Mouse (Mus musculus) neural tube, embryonic 11.5 days (tissue): Measurements from ENCODE around the gene Boll. TPM values are rescaled to one million over a fixed set of nuclear protein-coding genes. Genes with fewer than 3 reads are reported as not detected.

Source experiments
- ATAC-seq: fragments of 200-750 bp; cut with Nextera tagmentation; 2 replicates; pipeline ENCODE4 v1.8.0; 2017; ENCODE audit warnings: moderate number of reproducible peaks, mild to moderate bottlenecking, moderate TSS enrichment, moderate library complexity; ENCODE audit not compliant: insufficient read depth, low FRiP score, low TSS enrichment
- DNase-seq: peaks from one replicate; pipeline ENCODE4 v3.0.0-alpha.2; 2015; ENCODE audit warnings: low spot score
- H3K27ac ChIP-seq: fragments of 300-500 bp; sonication (generic); 2 replicates; pipeline ENCODE4 v1.5.1; 2014; ENCODE audit warnings: low read depth, mild to moderate bottlenecking, low read length
- H3K27me3 ChIP-seq: fragments of 300-500 bp; sonication (generic); 2 replicates; pipeline ENCODE4 v1.6.1; 2014; ENCODE audit warnings: mild to moderate bottlenecking, low read length, mixed read lengths; ENCODE audit not compliant: control insufficient read depth, insufficient read depth
- H3K36me3 ChIP-seq: fragments of 300-500 bp; sonication (generic); 2 replicates; pipeline ENCODE4 v1.6.1; 2014; ENCODE audit warnings: mild to moderate bottlenecking, low read length, moderate library complexity, mixed read lengths; ENCODE audit not compliant: control insufficient read depth, insufficient read depth
- H3K4me1 ChIP-seq: fragments of 300-500 bp; sonication (generic); 2 replicates; pipeline ENCODE4 v1.6.1; 2014; ENCODE audit warnings: low read length, mixed read lengths; ENCODE audit not compliant: control insufficient read depth, insufficient read depth
- H3K4me2 ChIP-seq: fragments of 300-500 bp; sonication (generic); 2 replicates; pipeline ENCODE4 v1.6.1; 2014; ENCODE audit warnings: low read depth, mild to moderate bottlenecking, moderate library complexity
- H3K4me3 ChIP-seq: fragments of 300-500 bp; sonication (generic); 2 replicates; pipeline ENCODE4 v1.5.1; 2014; ENCODE audit warnings: low read depth, low read length
- H3K9ac ChIP-seq: fragments of 300-500 bp; sonication (generic); 2 replicates; pipeline ENCODE4 v1.6.1; 2014; ENCODE audit warnings: mild to moderate bottlenecking, low read length
- H3K9me3 ChIP-seq: fragments of 300-500 bp; sonication (generic); 2 replicates; pipeline ENCODE4 v1.6.1; 2016; ENCODE audit warnings: low read length; ENCODE audit not compliant: control insufficient read depth
- WGBS: fragments of 180-500 bp; shearing (Covaris S2); extraction: QIAGEN DNeasy Blood & Tissue Kit; methylation state at CpG from one replicate; pipeline ENCODE4 v1.1.7; 2014; 5-methylcytosine and 5-hydroxymethylcytosine counted together
- polyA plus RNA-seq: library from polyadenylated mRNA; unstranded; fragments of >200 nt; fragmentation: Nextera tagmentation; extraction: Ambion mirVana; gene quantifications from 2 replicates; pipeline ENCODE4 v1.2.1, GENCODE M21; 2014

The Boll gene
- polyA plus RNA-seq, 1 experiment from 2014 or later = 0.49 TPM

GRCm38 (mm10) chr1:55221352-55221751 lies 141.9 kb downstream of the Boll start:
- Histone ChIP-seq H3K9me3 (no peaks in the 10 kb centered on the region), H3K36me3 (no peaks in the 10 kb centered on the region), H3K27ac (no peak overlapping the region), H3K27me3 (no peaks in the 10 kb centered on the region), H3K9ac (no peak overlapping the region), H3K4me3 (no peak overlapping the region), H3K4me1 (peaks cover 7% of the 10 kb centered on the region; the same call in 1 of the 2 replicates), H3K4me2 (no peak overlapping the region)
- ATAC-seq (no peak), DNase-seq (no peak)
- WGBS = 83% methylated on average over 4 of the region's 4 CpGs

GRCm38 (mm10) chr1:55217191-55217590 lies 146.1 kb downstream of the Boll start:
- no peaks in the 10 kb centered on the region for H3K36me3 ChIP-seq
- no peak overlapping the region for H3K27ac ChIP-seq
- H3K4me2 ChIP-seq = no peak overlapping the region
- no peaks in the 10 kb centered on the region for H3K27me3 ChIP-seq
- no peak overlapping the region for H3K4me3 ChIP-seq
- DNase-seq = no peak
- H3K9me3 ChIP-seq = no peaks in the 10 kb centered on the region
- ATAC-seq = no peak
- H3K9ac ChIP-seq = no peak overlapping the region
- no peaks in the 10 kb centered on the region for H3K4me1 ChIP-seq
- 43% methylated on average over 2 of the region's 2 CpGs for WGBS

- no peaks in the 10 kb centered on the region for H3K36me3 ChIP-seq
- H3K4me3 ChIP-seq = no peak overlapping the region
- H3K9me3 ChIP-seq = no peaks in the 10 kb centered on the region
- H3K27me3 ChIP-seq = no peaks in the 10 kb centered on the region
- 78% methylated on average over 11 of the region's 11 CpGs for WGBS
- no peak for ATAC-seq
- no peak overlapping the region for H3K27ac ChIP-seq
- no peak for DNase-seq
- H3K4me1 ChIP-seq = no peaks in the 10 kb centered on the region
- H3K9ac ChIP-seq = no peak overlapping the region
- H3K4me2 ChIP-seq = no peak overlapping the region
These were observed 148.0 kb downstream of the Boll start for GRCm38 (mm10) chr1:55215185-55215813.

- WGBS = 84% methylated on average over 6 of the region's 6 CpGs
- Histone ChIP-seq H3K9me3 (no peaks in the 10 kb centered on the region), H3K4me3 (no peak overlapping the region), H3K27me3 (no peaks in the 10 kb centered on the region), H3K4me2 (no peak overlapping the region), H3K27ac (no peak overlapping the region), H3K4me1 (no peaks in the 10 kb centered on the region), H3K9ac (no peak overlapping the region), H3K36me3 (no peaks in the 10 kb centered on the region)
- ATAC-seq (no peak), DNase-seq (no peak)
These were observed 149.3 kb downstream of the Boll start for GRCm38 (mm10) chr1:55213936-55214335.

GRCm38 (mm10) chr1:55213475-55213874 lies 149.8 kb downstream of the Boll start:
- 76% methylated on average over 6 of the region's 6 CpGs for WGBS
- Histone ChIP-seq H3K4me2 (no peak overlapping the region), H3K36me3 (no peaks in the 10 kb centered on the region), H3K9ac (no peak overlapping the region), H3K27me3 (no peaks in the 10 kb centered on the region), H3K27ac (no peak overlapping the region), H3K9me3 (no peaks in the 10 kb centered on the region), H3K4me1 (no peaks in the 10 kb centered on the region), H3K4me3 (no peak overlapping the region)
- ATAC-seq (no peak), DNase-seq (no peak)

GRCm38 (mm10) chr1:55212771-55213170 lies 150.5 kb downstream of the Boll start:
- WGBS = 83% methylated on average over 4 of the region's 4 CpGs
- H3K4me2 ChIP-seq = no peak overlapping the region
- H3K9ac ChIP-seq = no peak overlapping the region
- no peaks in the 10 kb centered on the region for H3K9me3 ChIP-seq
- no peaks in the 10 kb centered on the region for H3K27me3 ChIP-seq
- DNase-seq = no peak
- ATAC-seq = no peak
- no peak overlapping the region for H3K4me3 ChIP-seq
- no peaks in the 10 kb centered on the region for H3K36me3 ChIP-seq
- H3K27ac ChIP-seq = no peak overlapping the region
- H3K4me1 ChIP-seq = no peaks in the 10 kb centered on the region

GRCm38 (mm10) chr1:55211081-55211480 lies 152.2 kb downstream of the Boll start:
- no peak overlapping the region for H3K4me3 ChIP-seq
- H3K4me1 ChIP-seq = no peaks in the 10 kb centered on the region
- DNase-seq = no peak
- no peaks in the 10 kb centered on the region for H3K27me3 ChIP-seq
- H3K9ac ChIP-seq = no peak overlapping the region
- H3K36me3 ChIP-seq = no peaks in the 10 kb centered on the region
- ATAC-seq = no peak
- H3K27ac ChIP-seq = no peak overlapping the region
- H3K4me2 ChIP-seq = no peak overlapping the region
- 87% methylated on average over 8 of the region's 8 CpGs for WGBS
- H3K9me3 ChIP-seq = no peaks in the 10 kb centered on the region

- Histone ChIP-seq H3K36me3 (no peaks in the 10 kb centered on the region), H3K4me2 (no peak overlapping the region), H3K9me3 (no peaks in the 10 kb centered on the region), H3K27ac (no peak overlapping the region), H3K4me3 (no peak overlapping the region), H3K9ac (no peak overlapping the region), H3K4me1 (no peaks in the 10 kb centered on the region), H3K27me3 (no peaks in the 10 kb centered on the region)
- no peak for ATAC-seq
- no peak for DNase-seq
- WGBS = 54% methylated on average over 12 of the region's 12 CpGs
These were observed 152.9 kb downstream of the Boll start for GRCm38 (mm10) chr1:55210202-55210965.
